In genomic region chr10:68611906-68612305, GRCm38 (mm10) we compare ENCODE assay signal across 8 mouse cellular contexts.
A peak's percentile ranks its signal among the peaks of the same experiment; 100 is the strongest.
DNase-seq lines count a peak whose midpoint lies in the region; ATAC-seq lines count a peak whose summit lies in the region.

No protein-coding gene starts in this region.

- no peak overlapping the region for H3K4me3 ChIP-seq in hindbrain, embryonic 11.5 days (ENCODE audit: low read depth, low read length)
- no peak overlapping the region for H3K4me3 ChIP-seq in hindbrain, embryonic 16.5 days (ENCODE audit: low read length)

- no peak overlapping the region for H3K4me2 ChIP-seq in hindbrain, embryonic 11.5 days (replicated peaks; ENCODE audit: low read depth, low read length)
- no peak overlapping the region for H3K4me2 ChIP-seq in hindbrain, embryonic 16.5 days (ENCODE audit: low read length)

- 78% methylated on average over 9 of the region's 9 CpGs for WGBS in hindbrain, embryonic 11.5 days
- 80% methylated on average over 9 of the region's 9 CpGs for WGBS in hindbrain, embryonic 16.5 days

- DNase-seq in hindbrain, embryonic 11.5 days (ENCODE audit: low spot score): peak; percentile 38
- DNase-seq in urinary bladder, postnatal 25 days (ENCODE audit: low spot score): peak; percentile 6
- no peak for DNase-seq in urinary bladder, postnatal 10 days (ENCODE audit: low spot score)
- DNase-seq in kidney, postnatal 4 days: peak; percentile 52 to 55
- DNase-seq in yolk sac, embryonic 10.5 days (ENCODE audit: low spot score): no peak
- no peak for DNase-seq in layer of hippocampus, adult 18-20 months (ENCODE audit: low spot score in 2 of 2)

- no peaks in the 10 kb centered on the region for H3K36me3 ChIP-seq in hindbrain, embryonic 11.5 days (ENCODE audit: control insufficient read depth, insufficient read depth, low read length)
- H3K36me3 ChIP-seq in hindbrain, embryonic 16.5 days (ENCODE audit: control insufficient read depth, insufficient read depth, low read length): no peaks in the 10 kb centered on the region

- H3K4me1 ChIP-seq in hindbrain, embryonic 11.5 days (replicated peaks; ENCODE audit: control insufficient read depth, insufficient read depth, low read length): no peaks in the 10 kb centered on the region
- no peaks in the 10 kb centered on the region for H3K4me1 ChIP-seq in hindbrain, embryonic 16.5 days (ENCODE audit: control insufficient read depth, insufficient read depth, low read depth, low read length)

- H3K9me3 ChIP-seq in hindbrain, embryonic 11.5 days (ENCODE audit: control insufficient read depth, low read length): no peaks in the 10 kb centered on the region
- no peaks in the 10 kb centered on the region for H3K9me3 ChIP-seq in hindbrain, embryonic 16.5 days (ENCODE audit: control insufficient read depth, low read length)

- H3K27ac ChIP-seq in hindbrain, embryonic 11.5 days (ENCODE audit: low read depth, low read length): no peak overlapping the region
- no peak overlapping the region for H3K27ac ChIP-seq in hindbrain, embryonic 16.5 days (ENCODE audit: low read depth, low read length)

- no peaks in the 10 kb centered on the region for H3K27me3 ChIP-seq in hindbrain, embryonic 11.5 days (ENCODE audit: control insufficient read depth, insufficient read depth, low read length)
- no peaks in the 10 kb centered on the region for H3K27me3 ChIP-seq in hindbrain, embryonic 16.5 days (replicated peaks; ENCODE audit: control insufficient read depth, insufficient read depth, low read length)

- no peak overlapping the region for H3K9ac ChIP-seq in hindbrain, embryonic 11.5 days (ENCODE audit: low read depth, low read length)
- no peak overlapping the region for H3K9ac ChIP-seq in hindbrain, embryonic 16.5 days (ENCODE audit: low read depth, low read length)

- ATAC-seq in hindbrain, embryonic 11.5 days (ENCODE audit: low FRiP score): no peak
- no peak for ATAC-seq in hindbrain, embryonic 16.5 days
- no peak for ATAC-seq in frontal cortex, adult (ENCODE audit: low TSS enrichment)

Comparison
In these comparisons a context has a peak if more than half of its experiments do, and no peak if none do; other contexts are left out.
1. DNase-seq: peak in hindbrain, embryonic 11.5 days (single experiment), urinary bladder, postnatal 25 days (single experiment) and kidney, postnatal 4 days (2 of 2); none in urinary bladder, postnatal 10 days (single experiment), yolk sac, embryonic 10.5 days (single experiment) and layer of hippocampus, adult 18-20 months (0 of 2).